Mouse (Mus musculus) heart, embryonic 16.5 days (tissue): ENCODE measurements around the gene Obsl1. TPM values are rescaled to one million over a fixed set of nuclear protein-coding genes. Genes with fewer than 3 reads are reported as not detected.
A peak's percentile ranks its signal among the peaks of the same experiment; 100 is the strongest.

Experiments used
- ATAC-seq: fragments of 200-750 bp; cut with Nextera tagmentation; replicated peaks from 2 replicates; pipeline ENCODE4 v1.8.0; 2017; ENCODE audit warnings: moderate number of reproducible peaks; ENCODE audit not compliant: insufficient read depth, low FRiP score; ENCODE audit errors: extremely low read depth
- H3K27ac ChIP-seq: fragments of 300-500 bp; sonication (generic); 2 replicates; pipeline ENCODE4 v1.5.1; 2014; ENCODE audit warnings: mild to moderate bottlenecking, low read length, control low read depth, moderate library complexity
- H3K27me3 ChIP-seq: fragments of 300-500 bp; sonication (generic); 2 replicates; pipeline ENCODE4 v1.6.1; 2014; ENCODE audit warnings: low read length, mixed read lengths; ENCODE audit not compliant: control insufficient read depth, insufficient read depth
- H3K36me3 ChIP-seq: fragments of 300-500 bp; sonication (generic); 2 replicates; pipeline ENCODE4 v1.6.1; 2014; ENCODE audit not compliant: control insufficient read depth, insufficient read depth
- H3K4me1 ChIP-seq: fragments of 300-500 bp; sonication (generic); 2 replicates; pipeline ENCODE4 v1.6.1; 2014; ENCODE audit warnings: low read length, mixed read lengths; ENCODE audit not compliant: control insufficient read depth, insufficient read depth
- H3K4me2 ChIP-seq: fragments of 300-500 bp; sonication (generic); 2 replicates; pipeline ENCODE4 v1.6.1; 2014; ENCODE audit warnings: low read depth, mild to moderate bottlenecking, control low read depth, low read length
- H3K4me3 ChIP-seq: fragments of 300-500 bp; sonication (generic); 2 replicates; pipeline ENCODE4 v1.5.1; 2014; ENCODE audit warnings: mild to moderate bottlenecking, control low read depth, low read length
- H3K9ac ChIP-seq: fragments of 300-500 bp; sonication (generic); 2 replicates; pipeline ENCODE4 v1.6.1; 2014; ENCODE audit warnings: low read length, control low read depth
- H3K9me3 ChIP-seq: fragments of 300-500 bp; sonication (generic); replicated peaks from 2 replicates; pipeline ENCODE4 v1.6.1; 2016; ENCODE audit warnings: low read length; ENCODE audit not compliant: control insufficient read depth
- WGBS: fragments of 180-500 bp; shearing (Covaris S2); extraction: QIAGEN DNeasy Blood & Tissue Kit; methylation state at CpG from one replicate; pipeline ENCODE4 v1.1.7; 2014; 5-methylcytosine and 5-hydroxymethylcytosine counted together
- polyA plus RNA-seq: library from polyadenylated mRNA; unstranded; fragments of >200 nt; fragmentation: Nextera tagmentation; extraction: Ambion mirVana; gene quantifications from 2 replicates; pipeline ENCODE4 v1.2.1, GENCODE M21; 2015

Gene Obsl1
- polyA plus RNA-seq, 1 experiment from 2014 or later, result 83.9 TPM

- Histone ChIP-seq H3K27me3 (peaks cover 49% of the 10 kb centered on the region), H3K4me3 (peak overlapping the region; percentile 76), H3K9me3 (no peaks in the 10 kb centered on the region), H3K4me1 (peaks cover 17% of the 10 kb centered on the region), H3K4me2 (peak overlapping the region; percentile 81), H3K27ac (no peak overlapping the region), H3K9ac (no peak overlapping the region), H3K36me3 (peaks cover 5% of the 10 kb centered on the region)
- no peak for ATAC-seq
- WGBS, result 25% methylated on average over 13 of the region's 13 CpGs
These were observed 26.2 kb downstream of the Obsl1 start for GRCm38 (mm10) chr1:75480036-75480435.

GRCm38 (mm10) chr1:75479635-75479989 is 26.6 kb downstream of the Obsl1 start:
- peaks cover 47% of the 10 kb centered on the region for H3K27me3 ChIP-seq
- peak; percentile 4 for ATAC-seq
- H3K4me2 ChIP-seq, result peak overlapping the region; percentile 81
- no peak overlapping the region for H3K27ac ChIP-seq
- H3K9me3 ChIP-seq, result no peaks in the 10 kb centered on the region
- 2% methylated on average over 23 of the region's 24 CpGs for WGBS
- peaks cover 9% of the 10 kb centered on the region for H3K36me3 ChIP-seq
- H3K9ac ChIP-seq, result no peak overlapping the region
- peaks cover 17% of the 10 kb centered on the region for H3K4me1 ChIP-seq
- peak overlapping the region; percentile 76 for H3K4me3 ChIP-seq

- Histone ChIP-seq H3K9ac (peak within 1 kb of the TSS; percentile 79), H3K9me3 (no peaks in the 10 kb centered on the region), H3K27me3 (peaks cover 47% of the 10 kb centered on the region), H3K4me2 (peak within 1 kb of the TSS; percentile 81), H3K27ac (peak within 1 kb of the TSS; percentile 76), H3K4me3 (peak within 1 kb of the TSS; percentile 76), H3K4me1 (peaks cover 17% of the 10 kb centered on the region), H3K36me3 (peaks cover 11% of the 10 kb centered on the region)
- ATAC-seq, result peak; percentile 90
- under 1% methylated on average over 69 of the region's 76 CpGs for WGBS
These were observed 27.2 kb downstream of the Obsl1 start, which contains the start of the genes Chpf and Tmem198 for GRCm38 (mm10) chr1:75478916-75479634. Gene Chpf (minus strand): TSS chr1:75479307. Gene Tmem198 (plus strand): TSS chr1:75479532.

- peak overlapping the region; percentile 76 for H3K27ac ChIP-seq
- 0% methylated on average over 12 of the region's 25 CpGs for WGBS
- peak overlapping the region; percentile 81 for H3K4me2 ChIP-seq
- H3K9me3 ChIP-seq, result no peaks in the 10 kb centered on the region
- peak; percentile 21 for ATAC-seq
- peaks cover 12% of the 10 kb centered on the region for H3K36me3 ChIP-seq
- peak overlapping the region; percentile 79 for H3K9ac ChIP-seq
- H3K4me3 ChIP-seq, result peak overlapping the region; percentile 76
- H3K27me3 ChIP-seq, result peaks cover 45% of the 10 kb centered on the region
- H3K4me1 ChIP-seq, result peaks cover 17% of the 10 kb centered on the region
These were observed 27.8 kb downstream of the Obsl1 start for GRCm38 (mm10) chr1:75478497-75478896.

GRCm38 (mm10) chr1:75477966-75478290 is 28.3 kb downstream of the Obsl1 start:
- peaks cover 45% of the 10 kb centered on the region for H3K27me3 ChIP-seq
- H3K4me1 ChIP-seq, result peaks cover 17% of the 10 kb centered on the region
- peak overlapping the region; percentile 81 for H3K4me2 ChIP-seq
- 38% methylated on average over 3 of the region's 3 CpGs for WGBS
- H3K27ac ChIP-seq, result no peak overlapping the region
- no peaks in the 10 kb centered on the region for H3K9me3 ChIP-seq
- H3K36me3 ChIP-seq, result peaks cover 13% of the 10 kb centered on the region
- peak overlapping the region; percentile 76 for H3K4me3 ChIP-seq
- no peak for ATAC-seq
- H3K9ac ChIP-seq, result peak overlapping the region; percentile 79

GRCm38 (mm10) chr1:75477264-75477965 is 28.8 kb downstream of the Obsl1 start:
- H3K9ac ChIP-seq, result no peak overlapping the region
- H3K36me3 ChIP-seq, result peaks cover 14% of the 10 kb centered on the region
- H3K27ac ChIP-seq, result 0 out of 2 replicates have a peak overlapping the region, but pooled peaks have one; percentile 14
- peaks cover 44% of the 10 kb centered on the region for H3K27me3 ChIP-seq
- H3K4me1 ChIP-seq, result peaks cover 17% of the 10 kb centered on the region
- H3K4me3 ChIP-seq, result peak overlapping the region; percentile 76
- 13% methylated on average over 35 of the region's 35 CpGs for WGBS
- H3K4me2 ChIP-seq, result peak overlapping the region; percentile 81
- H3K9me3 ChIP-seq, result no peaks in the 10 kb centered on the region
- ATAC-seq, result no peak

GRCm38 (mm10) chr1:75476441-75476840 is 29.8 kb downstream of the Obsl1 start:
- Histone ChIP-seq H3K9me3 (no peaks in the 10 kb centered on the region), H3K4me2 (no peak overlapping the region), H3K27ac (no peak overlapping the region), H3K27me3 (peaks cover 41% of the 10 kb centered on the region), H3K4me3 (no peak overlapping the region), H3K36me3 (peaks cover 14% of the 10 kb centered on the region), H3K4me1 (peaks cover 17% of the 10 kb centered on the region), H3K9ac (no peak overlapping the region)
- ATAC-seq, result no peak
- WGBS, result 94% methylated on average over 11 of the region's 11 CpGs

GRCm38 (mm10) chr1:75469287-75469825 is 36.9 kb downstream of the Obsl1 start:
- Histone ChIP-seq H3K4me3 (no peak overlapping the region), H3K27me3 (peaks cover 51% of the 10 kb centered on the region), H3K4me2 (no peak overlapping the region), H3K4me1 (no peaks in the 10 kb centered on the region), H3K27ac (no peak overlapping the region), H3K36me3 (peaks cover 5% of the 10 kb centered on the region; the same call in 1 of the 2 replicates), H3K9ac (no peak overlapping the region), H3K9me3 (no peaks in the 10 kb centered on the region)
- ATAC-seq, result no peak
- 72% methylated on average over 17 of the region's 17 CpGs for WGBS
